Mouse (Mus musculus) C2C12 (cell line): ENCODE measurements around the gene Cd3eap. TPM values are rescaled to one million over a fixed set of nuclear protein-coding genes. Genes with fewer than 3 reads are reported as not detected.
A peak's percentile ranks its signal among the peaks of the same experiment; 100 is the strongest.

Experiments used
- H3K27me3 ChIP-seq: one replicate; pipeline ENCODE4 v1.6.1; 2011; ENCODE audit not compliant: control insufficient read depth, insufficient read depth, insufficient read length
- H3K36me3 ChIP-seq: one replicate; pipeline ENCODE4 v1.6.1; 2011; ENCODE audit not compliant: control insufficient read depth, insufficient read depth
- H3K4me3 ChIP-seq: one replicate; pipeline ENCODE4 v1.5.1; 2011; ENCODE audit warnings: mild to moderate bottlenecking, control low read depth; ENCODE audit not compliant: poor library complexity, insufficient read depth, severe bottlenecking
- H3K79me2 ChIP-seq: one replicate; pipeline ENCODE4 v1.6.1; 2011; ENCODE audit not compliant: control insufficient read depth, insufficient read depth
- H3K79me3 ChIP-seq: one replicate; pipeline ENCODE4 v1.6.1; 2011; ENCODE audit warnings: low read depth, control low read depth
- H3ac ChIP-seq: one replicate; pipeline ENCODE3; 2011; ENCODE audit warnings: low read depth; ENCODE audit not compliant: control insufficient read depth, insufficient read length
- CEBPB ChIP-seq: IDR thresholded peaks from one replicate; pipeline ENCODE4 v1.6.1; 2011; ENCODE audit warnings: low read depth, mild to moderate bottlenecking, control low read depth, moderate library complexity
- CTCF ChIP-seq: IDR thresholded peaks from one replicate; pipeline ENCODE4 v1.5.1; 2011; ENCODE audit not compliant: control insufficient read depth, insufficient read depth, insufficient read length
- FOSL1 ChIP-seq: IDR thresholded peaks from one replicate; pipeline ENCODE4 v1.8.0; 2011; ENCODE audit warnings: mild to moderate bottlenecking, low read length; ENCODE audit not compliant: poor library complexity, insufficient read depth, severe bottlenecking
- MAX ChIP-seq: IDR thresholded peaks from one replicate; pipeline ENCODE4 v1.6.1; 2011; ENCODE audit warnings: mild to moderate bottlenecking, control low read depth
- MYOD1 ChIP-seq: IDR thresholded peaks from one replicate; pipeline ENCODE4 v1.6.1; 2011; ENCODE audit warnings: low read depth; ENCODE audit not compliant: control insufficient read depth, insufficient read length
- MYOG ChIP-seq: IDR thresholded peaks from one replicate; pipeline ENCODE4 v1.6.1; 2011; ENCODE audit not compliant: control insufficient read depth, insufficient read length; ENCODE audit errors: extremely low read depth
- USF1 ChIP-seq: IDR thresholded peaks from one replicate; pipeline ENCODE4 v1.6.1; 2011; ENCODE audit warnings: low read depth, mild to moderate bottlenecking, control low read depth, moderate library complexity
- polyA plus RNA-seq: library from polyadenylated mRNA; unstranded; fragments of >200 nt; fragmentation: generic; extraction: Trizol; gene quantifications from one replicate; pipeline ENCODE4 v1.2.1, GENCODE M21; 2012; ENCODE audit warnings: missing spikeins

The Cd3eap gene
- polyA plus RNA-seq, 1 experiment = 25.6 TPM

- Histone ChIP-seq H3K79me2 (peaks cover 47% of the 10 kb centered on the region), H3K36me3 (no peaks in the 10 kb centered on the region), H3K79me3 (peaks cover 15% of the 10 kb centered on the region), H3ac (peak overlapping the region; percentile 0), H3K4me3 (peak overlapping the region; percentile 61), H3K27me3 (no peaks in the 10 kb centered on the region)
- TF ChIP-seq MYOD1 (no peak), USF1 (no peak), CEBPB (no peak), MYOG (no peak), CTCF (peak; percentile 81)
These were observed 2.4 kb upstream of the Cd3eap start for GRCm38 (mm10) chr7:19361720-19362119.

GRCm38 (mm10) chr7:19360944-19361343 lies 1.7 kb upstream of the Cd3eap start:
- H3K27me3 ChIP-seq = no peaks in the 10 kb centered on the region
- TF ChIP-seq CEBPB (no peak), USF1 (no peak), MYOG (no peak), MYOD1 (no peak), MAX (no peak), CTCF (no peak), FOSL1 (no peak)
- H3K79me3 ChIP-seq = peaks cover 15% of the 10 kb centered on the region
- peak overlapping the region; percentile 27 for H3ac ChIP-seq
- H3K36me3 ChIP-seq = peaks cover 5% of the 10 kb centered on the region
- H3K4me3 ChIP-seq = peak overlapping the region; percentile 61
- peaks cover 54% of the 10 kb centered on the region for H3K79me2 ChIP-seq

GRCm38 (mm10) chr7:19359892-19360641 lies 784 bp upstream of the Cd3eap start:
- H3K79me3 ChIP-seq = peaks cover 15% of the 10 kb centered on the region
- H3K27me3 ChIP-seq = no peaks in the 10 kb centered on the region
- peak; percentile 9 for TF ChIP-seq FOSL1
- no peak for TF ChIP-seq MYOD1
- TF ChIP-seq MAX = peak; percentile 74
- peak overlapping the region; percentile 61 for H3K4me3 ChIP-seq
- peak overlapping the region; percentile 49 for H3ac ChIP-seq
- H3K36me3 ChIP-seq = peaks cover 7% of the 10 kb centered on the region
- peaks cover 48% of the 10 kb centered on the region for H3K79me2 ChIP-seq

DNA sequence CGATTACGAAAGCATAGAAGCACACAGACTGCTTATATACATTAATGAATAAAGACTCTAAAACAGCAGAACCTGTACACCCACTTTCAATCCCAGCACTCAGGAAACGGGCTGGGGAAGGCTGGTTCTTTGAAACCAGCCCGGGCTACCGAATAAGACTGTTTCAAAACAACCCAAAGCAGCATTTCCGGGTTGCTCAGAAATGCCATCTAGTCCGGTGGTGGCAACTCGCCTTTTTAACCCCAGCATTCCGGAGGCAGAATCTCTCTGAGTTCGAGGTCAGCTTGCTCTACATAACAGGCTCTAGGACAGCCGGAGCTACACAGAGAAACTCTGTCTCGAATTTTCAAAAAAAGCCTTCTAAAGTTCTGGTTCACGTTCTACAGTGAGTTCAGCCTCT lies 649 bp downstream of the Cd3eap start:
- Histone ChIP-seq H3K4me3 (peak overlapping the region; percentile 61), H3K79me3 (peaks cover 15% of the 10 kb centered on the region), H3K27me3 (no peaks in the 10 kb centered on the region), H3K79me2 (peaks cover 44% of the 10 kb centered on the region), H3K36me3 (peaks cover 9% of the 10 kb centered on the region), H3ac (peak overlapping the region; percentile 31)
- no peak for TF ChIP-seq MYOG
- no peak for TF ChIP-seq MYOD1
- TF ChIP-seq USF1 = no peak
- no peak for TF ChIP-seq CTCF
- no peak for TF ChIP-seq MAX
- no peak for TF ChIP-seq CEBPB
- no peak for TF ChIP-seq FOSL1

DNA sequence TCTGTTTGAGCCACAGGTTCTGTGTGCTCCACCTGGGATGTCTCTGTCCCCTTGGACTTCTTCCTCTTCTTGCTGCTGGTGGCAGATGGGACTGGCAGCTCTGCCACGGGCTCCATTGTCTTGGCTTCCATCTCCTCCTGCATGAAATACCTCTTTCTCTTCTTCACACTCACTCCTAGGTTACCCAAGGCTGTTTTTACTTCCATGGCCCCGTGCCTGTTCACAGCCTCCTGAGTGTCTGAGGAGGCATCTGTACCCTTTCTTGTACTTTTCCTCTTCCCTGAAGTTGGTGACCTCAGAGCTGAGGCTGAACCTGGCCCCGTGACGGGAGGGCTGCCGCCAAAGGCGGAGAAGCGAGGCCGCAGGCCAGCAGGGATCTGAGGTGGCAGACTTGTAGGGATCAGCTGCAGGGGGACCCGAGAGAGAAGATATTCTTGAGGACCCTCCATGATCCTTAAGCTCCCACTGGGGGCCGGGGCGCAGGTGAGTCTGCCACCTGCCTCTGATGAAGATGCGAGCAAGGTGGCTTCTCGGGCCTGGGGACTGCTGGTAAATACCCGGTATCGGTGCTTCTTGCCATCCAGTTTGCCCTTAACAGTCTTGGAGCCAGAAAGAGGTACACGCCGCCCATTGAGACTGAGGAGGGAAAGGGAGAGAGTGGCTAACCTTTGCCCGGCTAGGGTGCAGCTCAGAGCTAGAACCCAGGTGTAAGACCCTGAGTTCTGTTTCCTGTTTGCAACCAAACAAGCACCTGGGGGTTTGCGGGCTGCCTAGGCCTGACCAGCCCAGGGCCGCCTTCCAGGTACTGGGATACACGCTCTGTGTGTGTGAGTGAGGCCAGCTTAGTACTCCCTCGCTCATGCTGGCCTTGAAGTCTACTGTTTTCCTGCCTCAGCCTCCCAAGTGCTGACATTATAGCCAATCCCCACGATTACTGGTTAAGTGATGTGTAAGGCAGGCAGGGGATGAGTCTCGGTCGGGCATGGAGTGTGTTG lies 1.6 kb downstream of the Cd3eap start:
- no peak for TF ChIP-seq CEBPB
- no peak for TF ChIP-seq FOSL1
- TF ChIP-seq CTCF = no peak
- no peak for TF ChIP-seq MAX
- TF ChIP-seq MYOD1 = no peak
- no peak for TF ChIP-seq MYOG
- no peak for TF ChIP-seq USF1
- H3K36me3 ChIP-seq = peaks cover 11% of the 10 kb centered on the region
- H3K79me3 ChIP-seq = peaks cover 15% of the 10 kb centered on the region

More for the DNA sequence above, 1.6 kb downstream of the Cd3eap start:
- Histone ChIP-seq H3ac (peak overlapping the region; percentile 21), H3K27me3 (no peaks in the 10 kb centered on the region), H3K4me3 (peak overlapping the region; percentile 61), H3K79me2 (peaks cover 42% of the 10 kb centered on the region)
